Mouse (Mus musculus) hindbrain, embryonic 15.5 days (tissue): ENCODE measurements around the gene Ctns. TPM values are rescaled to one million over a fixed set of nuclear protein-coding genes. Genes with fewer than 3 reads are reported as not detected.

Source experiments
- ATAC-seq: fragments of 200-750 bp; cut with Nextera tagmentation; 2 replicates; pipeline ENCODE4 v1.8.0; 2017; ENCODE audit warnings: low read depth, moderate number of reproducible peaks, moderate TSS enrichment; ENCODE audit not compliant: low FRiP score
- H3K27ac ChIP-seq: fragments of 300-500 bp; sonication (generic); replicated peaks from 2 replicates; pipeline ENCODE4 v1.5.1; 2015; ENCODE audit warnings: mild to moderate bottlenecking, inconsistent platforms
- H3K27me3 ChIP-seq: fragments of 300-500 bp; sonication (generic); 2 replicates; pipeline ENCODE4 v1.6.1; 2015; ENCODE audit warnings: control low read depth, inconsistent platforms
- H3K36me3 ChIP-seq: fragments of 300-500 bp; sonication (generic); 2 replicates; pipeline ENCODE4 v1.6.1; 2015; ENCODE audit warnings: control low read depth, inconsistent platforms
- H3K4me1 ChIP-seq: fragments of 300-500 bp; sonication (generic); replicated peaks from 2 replicates; pipeline ENCODE4 v1.6.1; 2015; ENCODE audit warnings: control low read depth, inconsistent platforms
- H3K4me2 ChIP-seq: fragments of 300-500 bp; sonication (generic); 2 replicates; pipeline ENCODE4 v1.6.1; 2015; ENCODE audit warnings: moderate library complexity, mild to moderate bottlenecking, inconsistent platforms
- H3K4me3 ChIP-seq: fragments of 300-500 bp; sonication (generic); 2 replicates; pipeline ENCODE4 v1.5.1; 2015; ENCODE audit warnings: mild to moderate bottlenecking, inconsistent platforms
- H3K9ac ChIP-seq: fragments of 300-500 bp; sonication (generic); 2 replicates; pipeline ENCODE4 v1.6.1; 2015; ENCODE audit warnings: inconsistent platforms
- H3K9me3 ChIP-seq: fragments of 300-500 bp; sonication (generic); 2 replicates; pipeline ENCODE4 v1.6.1; 2016; ENCODE audit warnings: control low read depth, inconsistent platforms
- WGBS: fragments of 180-500 bp; shearing (Covaris S2); methylation state at CpG from one replicate; pipeline ENCODE4 v1.1.7; 2015; 5-methylcytosine and 5-hydroxymethylcytosine counted together
- polyA plus RNA-seq: library from polyadenylated mRNA; unstranded; fragments of >200 nt; fragmentation: Nextera tagmentation; extraction: Ambion mirVana; gene quantifications from 2 replicates; pipeline ENCODE4 v1.2.1, GENCODE M21; 2015

Gene Ctns
- polyA plus RNA-seq, 1 experiment from 2014 or later = 18.4 TPM

- H3K36me3 ChIP-seq = no peaks in the 10 kb centered on the region
- WGBS = 67% methylated on average over 5 of the region's 5 CpGs
- H3K4me1 ChIP-seq = peaks cover 14% of the 10 kb centered on the region
- no peak overlapping the region for H3K27ac ChIP-seq
- H3K9me3 ChIP-seq = no peaks in the 10 kb centered on the region
- no peak for ATAC-seq
- no peak overlapping the region for H3K4me2 ChIP-seq
- H3K4me3 ChIP-seq = no peak overlapping the region
- H3K9ac ChIP-seq = no peak overlapping the region
- H3K27me3 ChIP-seq = peaks cover 16% of the 10 kb centered on the region; the same call in 1 of the 2 replicates
Observed at GRCm38 (mm10) chr11:73162284-73162683, 36.6 kb downstream of the Ctns start.

- no peak overlapping the region for H3K9ac ChIP-seq
- H3K27ac ChIP-seq = no peak overlapping the region
- no peak overlapping the region for H3K4me2 ChIP-seq
- peaks cover 16% of the 10 kb centered on the region; the same call in 1 of the 2 replicates for H3K27me3 ChIP-seq
- no peaks in the 10 kb centered on the region for H3K36me3 ChIP-seq
- H3K4me1 ChIP-seq = peaks cover 14% of the 10 kb centered on the region
- no peak overlapping the region for H3K4me3 ChIP-seq
- no peak for ATAC-seq
- 93% methylated on average over 4 of the region's 4 CpGs for WGBS
- no peaks in the 10 kb centered on the region for H3K9me3 ChIP-seq
Observed at GRCm38 (mm10) chr11:73161616-73162015, 37.2 kb downstream of the Ctns start.

GRCm38 (mm10) chr11:73160811-73161200, 38.0 kb downstream of the Ctns start:
- peak overlapping the region; percentile 93 for H3K4me2 ChIP-seq
- H3K36me3 ChIP-seq = no peaks in the 10 kb centered on the region
- peaks cover 14% of the 10 kb centered on the region for H3K4me1 ChIP-seq
- peak overlapping the region; percentile 47 for H3K4me3 ChIP-seq
- ATAC-seq = no peak
- H3K9me3 ChIP-seq = no peaks in the 10 kb centered on the region
- peaks cover 16% of the 10 kb centered on the region; the same call in 1 of the 2 replicates for H3K27me3 ChIP-seq
- no peak overlapping the region for H3K27ac ChIP-seq
- 0 out of 2 replicates have a peak overlapping the region, but pooled peaks have one; percentile 49 for H3K9ac ChIP-seq
- 32% methylated on average over 6 of the region's 6 CpGs for WGBS

- H3K9me3 ChIP-seq = no peaks in the 10 kb centered on the region
- 3% methylated on average over 49 of the region's 49 CpGs for WGBS
Observed at GRCm38 (mm10) chr11:73159957-73160810, 38.7 kb downstream of the Ctns start, which contains the start of gene P2rx5. Gene P2rx5, plus strand, starts transcription at chr11:73160421.

GRCm38 (mm10) chr11:73155071-73155470, 43.8 kb downstream of the Ctns start:
- Histone ChIP-seq H3K9ac (no peak overlapping the region), H3K27me3 (peaks cover 5% of the 10 kb centered on the region; the same call in 1 of the 2 replicates), H3K4me1 (peaks cover 4% of the 10 kb centered on the region; the same call in 1 of the 2 replicates), H3K27ac (no peak overlapping the region), H3K4me2 (no peak overlapping the region), H3K9me3 (no peaks in the 10 kb centered on the region), H3K4me3 (no peak overlapping the region), H3K36me3 (no peaks in the 10 kb centered on the region)
- no peak for ATAC-seq
- WGBS = 79% methylated on average over 6 of the region's 6 CpGs

More at GRCm38 (mm10) chr11:73159957-73160810, 38.7 kb downstream of the Ctns start, which contains the start of gene P2rx5:
- peak; percentile 79; the same call in 1 of the 2 replicates for ATAC-seq
- Histone ChIP-seq H3K4me3 (peak within 1 kb of the TSS; percentile 47), H3K9ac (peak within 1 kb of the TSS; percentile 49), H3K36me3 (no peaks in the 10 kb centered on the region), H3K4me2 (peak within 1 kb of the TSS; percentile 93), H3K4me1 (peaks cover 14% of the 10 kb centered on the region), H3K27ac (no peak within 1 kb of the TSS), H3K27me3 (peaks cover 16% of the 10 kb centered on the region; the same call in 1 of the 2 replicates)

- Histone ChIP-seq H3K36me3 (no peaks in the 10 kb centered on the region), H3K4me1 (no peaks in the 10 kb centered on the region), H3K9ac (no peak overlapping the region), H3K27ac (no peak overlapping the region), H3K27me3 (no peaks in the 10 kb centered on the region), H3K4me3 (no peak overlapping the region), H3K9me3 (no peaks in the 10 kb centered on the region), H3K4me2 (no peak overlapping the region)
- WGBS = 78% methylated on average over 9 of the region's 9 CpGs
- no peak for ATAC-seq
Observed at GRCm38 (mm10) chr11:73148209-73148608, 50.6 kb downstream of the Ctns start.

- ATAC-seq = no peak
- WGBS = 56% methylated on average over 7 of the region's 7 CpGs
- no peaks in the 10 kb centered on the region for H3K36me3 ChIP-seq
- no peak overlapping the region for H3K4me3 ChIP-seq
- H3K4me1 ChIP-seq = no peaks in the 10 kb centered on the region
- H3K27ac ChIP-seq = no peak overlapping the region
- H3K9ac ChIP-seq = no peak overlapping the region
- H3K9me3 ChIP-seq = no peaks in the 10 kb centered on the region
- no peaks in the 10 kb centered on the region for H3K27me3 ChIP-seq
- H3K4me2 ChIP-seq = no peak overlapping the region
Observed at GRCm38 (mm10) chr11:73146975-73147365, 51.9 kb downstream of the Ctns start.

- no peaks in the 10 kb centered on the region for H3K27me3 ChIP-seq
- no peak overlapping the region for H3K4me2 ChIP-seq
- no peak for ATAC-seq
- no peaks in the 10 kb centered on the region for H3K9me3 ChIP-seq
- H3K4me3 ChIP-seq = no peak overlapping the region
- 58% methylated on average over 11 of the region's 11 CpGs for WGBS
- no peak overlapping the region for H3K9ac ChIP-seq
- H3K4me1 ChIP-seq = no peaks in the 10 kb centered on the region
- no peak overlapping the region for H3K27ac ChIP-seq
- no peaks in the 10 kb centered on the region for H3K36me3 ChIP-seq
Observed at GRCm38 (mm10) chr11:73146026-73146974, 52.5 kb downstream of the Ctns start.

GRCm38 (mm10) chr11:73144261-73144681, 54.6 kb downstream of the Ctns start:
- Histone ChIP-seq H3K4me1 (no peaks in the 10 kb centered on the region), H3K4me3 (no peak overlapping the region), H3K9ac (no peak overlapping the region), H3K27ac (no peak overlapping the region), H3K27me3 (no peaks in the 10 kb centered on the region), H3K9me3 (no peaks in the 10 kb centered on the region), H3K4me2 (no peak overlapping the region), H3K36me3 (no peaks in the 10 kb centered on the region)
- no peak for ATAC-seq
- 63% methylated on average over 1 of the region's 1 CpGs for WGBS

- no peaks in the 10 kb centered on the region for H3K27me3 ChIP-seq
- peak within 1 kb of the TSS; percentile 93 for H3K4me2 ChIP-seq
- peak within 1 kb of the TSS; percentile 50 for H3K9ac ChIP-seq
- H3K4me3 ChIP-seq = peak within 1 kb of the TSS; percentile 85
- no peaks in the 10 kb centered on the region for H3K9me3 ChIP-seq
- H3K27ac ChIP-seq = no peak within 1 kb of the TSS
- WGBS = under 1% methylated on average over 84 of the region's 84 CpGs
- peaks cover 14% of the 10 kb centered on the region for H3K4me1 ChIP-seq
- no peaks in the 10 kb centered on the region for H3K36me3 ChIP-seq
- ATAC-seq = peak; percentile 97
Observed at GRCm38 (mm10) chr11:73137591-73138501, 61.0 kb downstream of the Ctns start, which contains the start of gene Haspin. Gene Haspin, minus strand, starts transcription at chr11:73138294.

GRCm38 (mm10) chr11:73137116-73137515, 61.7 kb downstream of the Ctns start:
- no peaks in the 10 kb centered on the region for H3K27me3 ChIP-seq
- H3K4me1 ChIP-seq = peaks cover 14% of the 10 kb centered on the region
- no peak overlapping the region for H3K27ac ChIP-seq
- H3K9me3 ChIP-seq = no peaks in the 10 kb centered on the region
- H3K4me3 ChIP-seq = peak overlapping the region; percentile 85
- peak overlapping the region; percentile 48 for H3K9ac ChIP-seq
- no peaks in the 10 kb centered on the region for H3K36me3 ChIP-seq
- no peak for ATAC-seq
- 39% methylated on average over 11 of the region's 11 CpGs for WGBS
- peak overlapping the region; percentile 93 for H3K4me2 ChIP-seq
